Mouse (Mus musculus): Measurements from ENCODE around the gene Trpc7. TPM values are rescaled to one million over a fixed set of nuclear protein-coding genes. Genes with fewer than 3 reads are reported as not detected.

Trpc7 gene
- 0.10 and 0.29 TPM in 2 replicates for polyA plus RNA-seq (2015; fragmentation: Nextera tagmentation; extraction: Ambion mirVana)

- Histone ChIP-seq H3K9me3 (replicated peaks) (no peaks in the 10 kb centered on the region), H3K4me2 (no peak within 1 kb of the TSS), H3K4me3 (replicated peaks) (no peak within 1 kb of the TSS), H3K4me1 (no peaks in the 10 kb centered on the region), H3K27me3 (peaks cover 14% of the 10 kb centered on the region; the same call in 1 of the 2 replicates), H3K27ac (no peak within 1 kb of the TSS), H3K9ac (no peak within 1 kb of the TSS), H3K36me3 (no peaks in the 10 kb centered on the region)
- WGBS: 57% methylated on average over 3 of the region's 3 CpGs
- ATAC-seq (replicated peaks; ENCODE audit: low FRiP score): no peak
Observed at GRCm38 (mm10) chr13:56895893-56896292, at the start of gene Trpc7. Trpc7 (minus strand) TSS chr13:56895993.

GRCm38 (mm10) chr13:56939261-56939660 is 43.5 kb upstream of the Trpc7 start:
- no peak for ATAC-seq (replicated peaks; ENCODE audit: low FRiP score)
- H3K4me3 ChIP-seq (replicated peaks): no peak overlapping the region
- no peak overlapping the region for H3K9ac ChIP-seq
- no peaks in the 10 kb centered on the region for H3K4me1 ChIP-seq
- no peak overlapping the region for H3K4me2 ChIP-seq
- WGBS: 86% methylated on average over 11 of the region's 11 CpGs
- no peak overlapping the region for H3K27ac ChIP-seq
- no peaks in the 10 kb centered on the region for H3K27me3 ChIP-seq
- no peaks in the 10 kb centered on the region for H3K9me3 ChIP-seq (replicated peaks)
- H3K36me3 ChIP-seq: no peaks in the 10 kb centered on the region

GRCm38 (mm10) chr13:56933832-56934510 is 38.2 kb upstream of the Trpc7 start:
- H3K4me3 ChIP-seq (replicated peaks): no peak overlapping the region
- 75% methylated on average over 11 of the region's 11 CpGs for WGBS

GRCm38 (mm10) chr13:56930421-56930820 is 34.6 kb upstream of the Trpc7 start:
- Histone ChIP-seq H3K4me3 (replicated peaks) (no peak overlapping the region), H3K4me1 (no peaks in the 10 kb centered on the region), H3K27ac (no peak overlapping the region), H3K9me3 (replicated peaks) (no peaks in the 10 kb centered on the region), H3K27me3 (no peaks in the 10 kb centered on the region), H3K4me2 (no peak overlapping the region), H3K9ac (no peak overlapping the region), H3K36me3 (no peaks in the 10 kb centered on the region)
- 90% methylated on average over 2 of the region's 2 CpGs for WGBS
- no peak for ATAC-seq (replicated peaks; ENCODE audit: low FRiP score)

More at GRCm38 (mm10) chr13:56933832-56934510, 38.2 kb upstream of the Trpc7 start:
- no peaks in the 10 kb centered on the region for H3K9me3 ChIP-seq (replicated peaks)
- no peaks in the 10 kb centered on the region for H3K27me3 ChIP-seq
- H3K4me2 ChIP-seq: no peak overlapping the region
- no peak overlapping the region for H3K9ac ChIP-seq
- H3K27ac ChIP-seq: no peak overlapping the region
- H3K36me3 ChIP-seq: no peaks in the 10 kb centered on the region
- H3K4me1 ChIP-seq: no peaks in the 10 kb centered on the region
- no peak for ATAC-seq (replicated peaks; ENCODE audit: low FRiP score)

- Histone ChIP-seq H3K4me2 (no peak overlapping the region), H3K36me3 (no peaks in the 10 kb centered on the region), H3K9ac (no peak overlapping the region), H3K27me3 (no peaks in the 10 kb centered on the region), H3K4me1 (no peaks in the 10 kb centered on the region), H3K4me3 (replicated peaks) (no peak overlapping the region), H3K27ac (no peak overlapping the region), H3K9me3 (replicated peaks) (no peaks in the 10 kb centered on the region)
- no peak for ATAC-seq (replicated peaks; ENCODE audit: low FRiP score)
- WGBS: 75% methylated on average over 2 of the region's 2 CpGs
Observed at GRCm38 (mm10) chr13:56922976-56923375, 27.2 kb upstream of the Trpc7 start.

GRCm38 (mm10) chr13:56921251-56921650 is 25.5 kb upstream of the Trpc7 start:
- Histone ChIP-seq H3K4me2 (no peak overlapping the region), H3K36me3 (no peaks in the 10 kb centered on the region), H3K9ac (no peak overlapping the region), H3K27me3 (no peaks in the 10 kb centered on the region), H3K4me1 (no peaks in the 10 kb centered on the region), H3K9me3 (replicated peaks) (no peaks in the 10 kb centered on the region), H3K27ac (no peak overlapping the region), H3K4me3 (replicated peaks) (no peak overlapping the region)
- ATAC-seq (replicated peaks; ENCODE audit: low FRiP score): no peak
- 62% methylated on average over 3 of the region's 3 CpGs for WGBS

GRCm38 (mm10) chr13:56914721-56915120 is 18.9 kb upstream of the Trpc7 start:
- Histone ChIP-seq H3K27ac (no peak overlapping the region), H3K9me3 (replicated peaks) (no peaks in the 10 kb centered on the region), H3K4me3 (replicated peaks) (no peak overlapping the region), H3K4me2 (no peak overlapping the region), H3K4me1 (no peaks in the 10 kb centered on the region), H3K36me3 (no peaks in the 10 kb centered on the region), H3K9ac (no peak overlapping the region), H3K27me3 (no peaks in the 10 kb centered on the region)
- ATAC-seq (replicated peaks; ENCODE audit: low FRiP score): no peak
- 82% methylated on average over 7 of the region's 7 CpGs for WGBS

- Histone ChIP-seq H3K4me3 (replicated peaks) (no peak overlapping the region), H3K9ac (no peak overlapping the region), H3K4me1 (no peaks in the 10 kb centered on the region), H3K9me3 (replicated peaks) (no peaks in the 10 kb centered on the region), H3K27me3 (no peaks in the 10 kb centered on the region), H3K27ac (no peak overlapping the region), H3K4me2 (no peak overlapping the region), H3K36me3 (no peaks in the 10 kb centered on the region)
- 85% methylated on average over 12 of the region's 12 CpGs for WGBS
- ATAC-seq (replicated peaks; ENCODE audit: low FRiP score): no peak
Observed at GRCm38 (mm10) chr13:56911093-56911492, 15.3 kb upstream of the Trpc7 start.

GRCm38 (mm10) chr13:56895386-56895785 is 407 bp downstream of the Trpc7 start:
- H3K4me1 ChIP-seq: no peaks in the 10 kb centered on the region
- ATAC-seq (replicated peaks; ENCODE audit: low FRiP score): no peak
- 2% methylated on average over 17 of the region's 17 CpGs for WGBS

GRCm38 (mm10) chr13:56894543-56894942 is 1.2 kb downstream of the Trpc7 start:
- no peak overlapping the region for H3K27ac ChIP-seq
- no peaks in the 10 kb centered on the region for H3K9me3 ChIP-seq (replicated peaks)
- H3K9ac ChIP-seq: no peak overlapping the region
- no peaks in the 10 kb centered on the region for H3K36me3 ChIP-seq
- no peak overlapping the region for H3K4me2 ChIP-seq
- no peak for ATAC-seq (replicated peaks; ENCODE audit: low FRiP score)
- WGBS: 86% methylated on average over 5 of the region's 5 CpGs
- no peaks in the 10 kb centered on the region for H3K4me1 ChIP-seq
- H3K4me3 ChIP-seq (replicated peaks): no peak overlapping the region
- H3K27me3 ChIP-seq: peaks cover 14% of the 10 kb centered on the region; the same call in 1 of the 2 replicates

More at GRCm38 (mm10) chr13:56895386-56895785, 407 bp downstream of the Trpc7 start:
- Histone ChIP-seq H3K27me3 (peaks cover 14% of the 10 kb centered on the region; the same call in 1 of the 2 replicates), H3K9me3 (replicated peaks) (no peaks in the 10 kb centered on the region), H3K9ac (no peak overlapping the region), H3K4me2 (no peak overlapping the region), H3K4me3 (replicated peaks) (no peak overlapping the region), H3K27ac (no peak overlapping the region), H3K36me3 (no peaks in the 10 kb centered on the region)

GRCm38 (mm10) chr13:56889888-56890287 is 5.9 kb downstream of the Trpc7 start:
- Histone ChIP-seq H3K9ac (no peak overlapping the region), H3K27me3 (0 out of 2 replicates have a peak, but pooled peaks cover 4% of the 10 kb centered on the region), H3K27ac (no peak overlapping the region), H3K4me1 (no peaks in the 10 kb centered on the region), H3K4me2 (no peak overlapping the region), H3K9me3 (replicated peaks) (no peaks in the 10 kb centered on the region), H3K4me3 (replicated peaks) (no peak overlapping the region), H3K36me3 (no peaks in the 10 kb centered on the region)
- ATAC-seq (replicated peaks; ENCODE audit: low FRiP score): no peak
- WGBS: 20% methylated on average over 7 of the region's 7 CpGs

- no peaks in the 10 kb centered on the region for H3K36me3 ChIP-seq
- H3K4me1 ChIP-seq: no peaks in the 10 kb centered on the region
- H3K27me3 ChIP-seq: no peaks in the 10 kb centered on the region
- H3K27ac ChIP-seq: no peak overlapping the region
- H3K4me3 ChIP-seq (replicated peaks): no peak overlapping the region
- ATAC-seq (replicated peaks; ENCODE audit: low FRiP score): no peak
- H3K9me3 ChIP-seq (replicated peaks): no peaks in the 10 kb centered on the region
- H3K4me2 ChIP-seq: no peak overlapping the region
- H3K9ac ChIP-seq: no peak overlapping the region
- WGBS: 90% methylated on average over 12 of the region's 12 CpGs
Observed at GRCm38 (mm10) chr13:56882931-56883330, 12.9 kb downstream of the Trpc7 start.

- 84% methylated on average over 6 of the region's 6 CpGs for WGBS
- Histone ChIP-seq H3K4me1 (no peaks in the 10 kb centered on the region), H3K4me3 (replicated peaks) (no peak overlapping the region), H3K27ac (no peak overlapping the region), H3K4me2 (no peak overlapping the region), H3K9me3 (replicated peaks) (no peaks in the 10 kb centered on the region), H3K36me3 (no peaks in the 10 kb centered on the region), H3K27me3 (no peaks in the 10 kb centered on the region), H3K9ac (no peak overlapping the region)
- ATAC-seq (replicated peaks; ENCODE audit: low FRiP score): no peak
Observed at GRCm38 (mm10) chr13:56864567-56864966, 31.2 kb downstream of the Trpc7 start.
